Mouse (Mus musculus) B cell, adult 2 months (primary cell): ENCODE results near the gene Cpvl.

Source experiments
- DNase-seq, 2 experiments: peaks; one replicate each; pipeline ENCODE4 v3.0.0; 2022

Cpvl gene

DNA sequence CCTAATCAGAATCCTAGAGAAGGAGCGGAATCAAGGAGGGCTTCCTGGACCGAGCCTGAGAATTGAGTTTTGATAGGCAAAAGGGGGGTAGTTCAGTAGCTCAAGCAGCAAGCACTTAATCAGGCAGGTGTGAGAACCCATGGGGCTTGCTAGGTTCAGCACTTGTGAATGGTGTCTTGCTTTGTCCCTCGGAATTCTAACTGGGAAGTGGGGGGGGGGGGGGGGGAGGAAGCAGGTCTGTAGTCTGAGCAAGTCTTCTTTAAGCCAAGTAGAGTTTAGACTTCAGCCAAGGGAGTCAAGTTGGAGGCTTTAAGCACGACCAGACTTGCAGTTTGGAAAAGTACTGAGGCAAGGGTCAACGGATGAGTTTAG is 97.2 kb downstream of the Cpvl start:
- DNase-seq = no peak

DNA sequence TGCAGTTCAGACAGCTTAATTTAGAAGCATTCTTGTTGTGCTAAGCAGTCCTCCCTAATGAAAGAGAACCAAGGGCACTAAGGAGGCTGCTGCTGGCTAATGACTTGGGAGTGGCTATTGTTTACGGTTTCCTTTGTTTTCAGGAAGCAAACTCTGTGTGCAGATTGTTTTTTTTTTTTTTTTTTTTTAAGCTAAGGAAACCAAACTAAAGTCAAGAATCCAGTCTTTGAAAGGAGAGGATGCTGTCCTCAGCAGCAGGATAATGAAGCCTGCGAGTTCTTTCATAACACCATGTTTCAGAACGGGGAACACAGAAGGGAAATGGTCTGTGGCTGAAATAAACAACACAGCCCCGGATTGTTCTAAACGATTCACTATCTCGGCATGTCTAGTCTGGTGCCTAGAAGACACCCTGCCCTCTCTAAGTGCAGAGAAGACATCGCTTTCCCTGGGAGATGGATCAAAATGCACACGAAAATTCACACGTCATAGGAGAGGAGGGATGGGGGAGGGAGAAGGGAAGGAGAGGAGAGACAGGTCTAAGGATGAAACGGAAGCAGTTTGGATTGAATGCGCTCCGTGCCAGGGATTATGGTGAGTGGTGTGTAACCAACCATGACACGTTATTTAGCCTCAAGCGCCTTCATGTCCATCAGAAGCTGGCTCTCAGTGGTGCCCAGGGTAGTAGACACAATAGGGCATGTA is 97.8 kb downstream of the Cpvl start:
- DNase-seq = no peak

DNA sequence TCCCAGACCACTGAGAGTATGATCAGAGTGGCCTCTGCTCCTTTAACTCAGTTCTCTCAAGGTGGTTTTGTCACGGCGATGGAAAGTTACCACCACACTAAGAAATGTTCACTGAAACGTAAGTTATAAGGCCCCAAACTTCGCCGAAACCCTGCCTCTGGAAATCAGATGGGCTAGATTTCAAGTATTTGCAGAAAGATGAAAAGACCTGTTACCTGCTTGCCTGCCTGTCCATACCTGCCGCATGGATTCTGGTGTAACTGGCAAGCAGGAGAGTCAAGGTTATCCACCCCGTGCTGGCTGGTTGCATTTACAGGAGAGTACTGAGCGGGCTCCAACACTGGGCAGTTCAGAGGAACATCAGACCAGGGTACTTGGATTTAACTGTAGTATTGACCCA is 98.9 kb downstream of the Cpvl start:
- no peak for DNase-seq

DNA sequence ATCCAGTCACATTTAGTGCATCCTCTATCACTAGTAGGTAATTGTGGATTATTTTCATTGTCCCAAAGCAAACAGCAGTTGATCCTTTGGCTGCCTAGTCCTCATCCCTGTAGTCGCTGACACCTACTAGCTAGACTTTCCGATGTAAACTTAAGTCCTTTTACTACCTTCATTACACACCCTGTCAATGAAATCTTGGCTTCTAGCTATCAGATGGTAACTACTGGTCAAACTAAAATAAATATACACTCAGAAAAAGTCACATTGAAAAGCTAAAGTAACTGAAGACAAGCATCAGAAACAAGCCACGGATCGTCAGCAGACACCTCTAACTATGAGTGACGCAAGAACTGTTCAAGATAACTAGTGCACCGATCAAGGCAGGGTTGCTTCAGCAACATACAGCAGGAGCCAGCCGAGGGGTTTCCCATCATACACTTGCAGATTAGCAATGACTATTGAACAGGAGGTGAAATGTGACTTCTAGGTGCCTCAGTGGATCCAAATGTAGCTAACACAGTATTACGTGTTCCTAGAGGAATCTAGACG is 103.5 kb downstream of the Cpvl start:
- no peak for DNase-seq

GRCm38 (mm10) chr6:53871903-53872302 is 106.6 kb downstream of the Cpvl start:
- no peak for DNase-seq

- no peak for DNase-seq
Measured at GRCm38 (mm10) chr6:53863011-53863410, 115.5 kb downstream of the Cpvl start.

DNA sequence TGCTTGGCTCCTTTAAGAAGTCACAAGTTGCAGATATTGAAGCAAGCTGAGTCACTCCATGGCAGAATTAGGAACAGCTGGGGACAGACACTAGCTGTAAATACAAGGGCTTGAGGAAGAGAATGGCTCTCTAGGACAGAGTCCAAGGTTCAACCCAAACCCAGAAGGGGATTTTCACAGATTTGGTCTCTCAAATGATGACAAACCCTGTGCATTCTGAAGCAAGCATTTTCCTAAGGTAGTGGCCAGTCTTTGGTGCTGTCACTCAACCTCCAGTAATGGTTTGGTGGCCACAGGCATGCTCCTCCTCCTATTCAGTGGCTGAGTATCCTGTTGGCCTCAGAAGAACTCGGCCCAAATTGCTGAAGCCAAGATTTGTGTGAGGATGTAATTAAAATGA is 119.4 kb downstream of the Cpvl start:
- no peak for DNase-seq

GRCm38 (mm10) chr6:53857822-53858221 is 120.6 kb downstream of the Cpvl start:
- DNase-seq = no peak

DNA sequence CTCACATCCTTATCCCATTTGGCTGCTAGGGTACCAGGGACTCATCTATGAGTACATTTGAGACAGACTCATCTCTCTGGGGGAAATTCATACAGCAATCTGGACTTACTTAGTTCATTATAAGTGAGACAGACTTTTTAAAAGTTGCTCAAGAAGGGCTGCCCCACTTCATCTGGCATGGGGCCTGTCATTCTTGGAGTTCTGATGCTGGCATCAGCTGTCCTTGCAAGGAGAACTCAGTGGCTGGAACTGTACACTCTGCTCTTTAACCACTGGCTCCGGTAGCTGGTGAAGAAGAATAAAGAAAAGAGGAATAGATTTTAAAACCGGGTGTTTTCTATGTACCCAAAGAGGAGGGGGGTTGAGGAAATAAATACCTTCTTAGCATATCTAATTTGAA is 121.7 kb downstream of the Cpvl start:
- DNase-seq = no peak

- no peak for DNase-seq
Measured at GRCm38 (mm10) chr6:53854971-53855856, 123.3 kb downstream of the Cpvl start.

- no peak for DNase-seq
Measured at GRCm38 (mm10) chr6:53854226-53854625, 124.2 kb downstream of the Cpvl start.

DNA sequence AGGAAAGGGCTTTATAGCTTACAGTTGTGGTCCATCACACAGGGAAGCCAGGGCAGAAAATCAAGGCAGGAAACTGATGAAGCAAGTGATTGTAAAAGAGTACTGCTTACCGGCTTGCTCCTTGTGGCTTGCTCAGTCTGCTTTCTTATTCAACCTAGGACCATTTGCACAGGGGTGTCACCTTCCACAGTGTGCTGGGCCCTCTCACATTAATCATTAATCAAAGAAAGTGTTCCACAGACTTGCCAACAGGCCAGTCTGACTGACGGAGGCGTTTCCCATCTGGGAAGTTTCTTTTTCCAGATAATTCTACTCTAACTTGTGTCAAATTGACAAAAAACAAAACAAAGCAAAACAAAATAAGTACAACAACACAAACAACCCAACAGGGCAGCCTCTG is 124.9 kb downstream of the Cpvl start:
- DNase-seq = no peak

GRCm38 (mm10) chr6:53844626-53845025 is 133.8 kb downstream of the Cpvl start:
- no peak for DNase-seq

GRCm38 (mm10) chr6:53825213-53825612 is 153.3 kb downstream of the Cpvl start:
- DNase-seq = no peak
